Mouse (Mus musculus) brain, adult 2 months (tissue): ENCODE measurements around the gene Pigc.

Experiments
- DNase-seq: peaks from one replicate; pipeline ENCODE4 v3.0.0; 2011; ENCODE audit warnings: low read depth, low spot score

The Pigc gene

DNA sequence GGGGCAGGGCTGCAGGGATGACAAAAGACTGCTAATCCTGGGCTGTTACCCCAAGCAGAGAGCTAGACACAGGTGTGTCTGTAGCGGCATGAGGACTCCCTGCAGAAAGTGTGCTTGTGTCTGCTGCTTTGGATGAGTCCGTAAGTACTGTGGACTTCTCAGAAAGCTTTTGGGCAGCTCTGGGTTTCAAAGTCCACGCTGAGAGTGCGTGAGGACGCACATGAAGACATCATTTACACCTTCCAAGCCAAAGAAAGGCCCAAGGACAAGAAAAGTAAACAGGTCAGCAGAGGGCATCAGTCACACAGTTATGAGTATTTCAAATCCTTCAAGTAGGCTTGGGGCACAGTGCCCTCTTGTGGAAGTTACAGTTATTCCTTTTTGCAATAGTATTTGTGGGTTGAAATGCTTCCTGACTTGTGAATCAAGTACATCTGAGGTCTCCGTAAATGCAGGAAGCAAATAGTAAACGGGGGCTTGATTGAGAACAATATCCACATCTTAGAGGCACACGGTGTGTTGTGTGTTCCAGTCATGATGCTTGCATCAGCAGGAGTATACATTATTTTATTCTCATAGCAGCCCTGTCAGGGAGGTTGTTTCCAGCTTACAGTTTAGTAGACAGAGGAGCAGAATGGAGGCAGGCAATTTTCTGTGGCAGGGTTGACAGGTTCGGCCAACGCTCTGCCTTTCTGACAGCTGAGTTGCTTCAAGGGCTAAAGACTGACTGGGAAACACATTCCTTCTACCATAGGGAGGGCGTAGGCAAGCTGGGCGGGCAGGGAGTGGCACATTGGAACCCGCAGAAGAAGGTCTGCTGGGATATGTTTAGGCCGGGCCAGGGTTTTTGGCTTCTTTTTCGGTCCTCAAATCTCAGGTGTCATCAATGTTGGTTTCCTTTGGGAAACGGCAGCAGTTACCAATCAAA is 7.5 kb downstream of the Pigc start:
- DNase-seq = peak; percentile 91

DNA sequence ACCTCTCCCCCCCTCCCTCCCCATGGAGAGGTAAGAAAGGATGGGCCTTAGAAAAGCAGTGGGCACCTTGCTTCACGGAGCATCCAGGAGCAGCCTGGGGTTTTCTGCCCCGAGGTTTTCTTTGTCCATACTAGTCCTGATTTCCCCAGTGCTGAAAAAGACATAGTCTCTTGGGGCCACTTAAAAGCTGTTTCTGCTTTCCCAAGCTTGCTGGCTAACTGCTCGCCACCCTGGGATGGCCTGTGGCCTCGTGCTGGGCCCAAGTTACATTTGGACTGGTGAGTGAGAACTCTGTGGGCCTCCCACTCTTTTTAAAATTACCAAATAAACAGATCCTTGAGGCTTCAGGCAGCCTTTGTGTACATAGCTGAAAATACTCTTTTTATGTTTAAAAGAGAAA is 8.3 kb downstream of the Pigc start:
- no peak for DNase-seq

GRCm38 (mm10) chr1:161978173-161978700 is 9.3 kb downstream of the Pigc start:
- no peak for DNase-seq

DNA sequence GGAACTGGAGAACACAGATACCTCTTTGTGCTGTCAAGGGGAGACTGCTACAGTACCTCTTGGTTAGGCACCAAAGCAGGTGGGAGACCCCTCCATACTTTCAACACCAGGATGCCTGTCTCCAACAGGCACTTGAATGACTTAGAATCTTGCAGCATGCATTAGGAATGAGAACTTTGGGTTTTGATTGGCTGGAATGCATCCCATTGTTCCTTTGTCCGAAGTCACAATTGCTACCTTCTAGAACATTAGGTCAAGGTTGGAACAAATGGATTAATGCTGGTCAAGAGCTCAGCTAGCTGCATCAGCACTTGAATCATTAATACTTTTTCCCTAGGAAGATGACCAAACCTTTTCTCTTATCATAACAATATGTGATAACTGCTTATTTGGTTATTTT is 10.6 kb downstream of the Pigc start, which contains the start of gene 4930558K02Rik:
4930558K02Rik (minus strand) TSS at position 101 of the 400 bp plus-strand sequence.
- no peak for DNase-seq

- no peak for DNase-seq
These were observed 11.1 kb downstream of the Pigc start for GRCm38 (mm10) chr1:161980046-161980445.

- no peak for DNase-seq
These were observed 11.8 kb downstream of the Pigc start for GRCm38 (mm10) chr1:161980626-161981298.

- no peak for DNase-seq
These were observed 14.5 kb downstream of the Pigc start for GRCm38 (mm10) chr1:161983451-161983850.

DNA sequence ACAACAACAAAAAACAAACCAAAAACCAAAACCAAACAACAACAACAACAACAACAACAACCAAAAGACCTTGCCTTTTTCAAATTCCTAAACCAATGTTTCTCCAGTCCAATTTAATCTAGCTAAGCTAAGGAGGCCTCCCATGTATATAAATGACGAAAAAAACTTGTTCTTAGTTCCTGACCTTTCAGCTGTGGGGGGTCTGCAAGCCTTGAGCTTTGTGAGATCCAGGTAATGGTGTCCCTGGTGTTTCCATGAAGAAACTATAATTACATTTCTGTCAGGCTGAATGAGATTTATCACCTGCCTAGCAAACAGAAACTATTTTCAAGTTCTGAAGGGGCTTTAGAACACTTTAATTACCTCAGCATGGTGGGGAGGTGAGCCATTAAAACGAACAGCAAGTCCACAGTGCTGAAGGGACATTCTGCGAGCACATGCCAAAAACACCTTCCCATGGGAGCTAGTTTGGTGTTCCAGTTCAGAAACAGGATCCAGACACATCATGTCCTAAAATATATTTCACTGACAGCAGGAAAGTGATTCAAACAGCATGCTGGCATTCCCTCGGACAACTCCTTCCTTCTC is 15.1 kb downstream of the Pigc start:
- DNase-seq = no peak

- DNase-seq = no peak
These were observed 21.9 kb downstream of the Pigc start for GRCm38 (mm10) chr1:161990684-161991578.

- no peak for DNase-seq
These were observed 22.9 kb downstream of the Pigc start for GRCm38 (mm10) chr1:161991846-161992245.

GRCm38 (mm10) chr1:161992389-161992788 is 23.4 kb downstream of the Pigc start:
- DNase-seq = no peak

GRCm38 (mm10) chr1:161998781-161999180 is 29.8 kb downstream of the Pigc start:
- no peak for DNase-seq

DNA sequence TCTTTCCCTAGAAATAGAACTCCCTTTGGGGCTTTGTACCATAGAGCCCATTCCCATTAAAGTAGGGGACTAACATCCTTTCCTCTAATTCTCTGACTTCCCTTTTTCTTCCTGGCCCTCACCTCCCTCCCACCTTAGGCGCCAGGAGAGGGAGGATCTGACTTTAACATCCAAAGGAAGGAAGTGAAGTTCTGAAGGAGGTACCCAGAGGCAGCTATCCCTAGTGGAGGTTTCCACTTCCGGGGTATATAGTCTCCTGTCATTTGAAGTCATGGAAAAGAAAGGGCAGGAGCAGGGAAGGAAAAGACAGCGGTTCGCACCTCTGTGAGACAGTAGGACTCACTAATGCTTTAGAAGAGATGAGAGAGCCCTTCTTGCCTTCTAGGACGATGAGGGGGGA is 30.4 kb downstream of the Pigc start:
- no peak for DNase-seq

DNA sequence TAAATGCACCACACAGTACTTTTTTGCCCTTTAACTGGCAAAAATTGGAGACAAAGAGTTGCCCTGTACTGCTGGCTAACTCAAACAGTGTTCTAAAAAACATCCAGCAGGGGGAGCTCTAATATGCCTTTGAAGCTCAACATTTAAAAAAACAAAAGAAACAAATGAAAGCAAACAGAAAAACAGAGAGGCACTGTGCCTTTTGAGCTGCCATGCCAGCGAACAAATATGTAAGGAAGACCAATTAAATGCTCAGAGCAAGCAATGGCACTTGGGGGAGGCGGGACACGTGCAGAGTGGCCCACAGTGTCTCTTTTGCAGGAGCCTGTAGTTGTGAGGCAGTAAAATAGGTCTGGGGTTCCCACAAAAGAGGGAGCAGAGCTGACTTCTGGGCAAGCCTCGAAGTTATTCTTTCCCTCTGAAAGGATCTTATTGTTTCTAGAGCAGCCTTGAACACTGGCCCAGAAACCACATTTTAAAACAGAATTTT is 30.9 kb downstream of the Pigc start:
- peak; percentile 87 for DNase-seq

DNA sequence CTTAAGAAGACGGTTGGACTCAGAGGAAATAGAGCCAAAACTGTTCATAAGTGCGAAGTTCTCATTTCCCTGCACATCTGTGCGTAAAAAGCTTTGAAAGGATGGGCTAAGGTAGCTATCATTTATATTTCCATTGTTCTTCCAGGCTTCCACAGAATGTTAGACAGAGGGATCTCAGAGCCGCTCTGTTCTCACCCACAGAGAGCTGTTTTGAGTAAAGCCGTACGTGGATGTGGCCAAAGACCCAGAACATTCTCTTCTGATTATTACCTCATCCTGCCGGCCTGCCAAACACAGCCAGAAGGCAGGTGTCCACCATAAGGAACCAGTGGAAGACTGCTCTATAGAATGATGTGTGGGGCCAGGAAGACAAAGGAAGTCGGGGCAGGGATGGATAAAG is 32.3 kb downstream of the Pigc start:
- peak; percentile 53 for DNase-seq

- no peak for DNase-seq
These were observed 34.9 kb downstream of the Pigc start for GRCm38 (mm10) chr1:162003729-162004517.

DNA sequence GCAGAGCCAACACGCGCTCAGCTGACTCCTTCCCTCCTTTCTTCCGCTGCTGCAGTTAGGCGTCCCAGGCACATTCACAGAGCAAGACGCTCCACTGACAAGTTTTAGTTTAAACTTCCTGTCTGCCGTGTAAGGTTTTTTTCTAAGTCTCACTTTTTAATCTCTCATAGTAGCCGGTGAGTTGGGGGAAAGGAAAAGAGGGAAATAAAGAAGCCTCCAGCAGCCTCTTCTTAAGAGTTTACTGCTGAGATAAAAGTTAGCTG is 35.5 kb downstream of the Pigc start:
- no peak for DNase-seq

DNA sequence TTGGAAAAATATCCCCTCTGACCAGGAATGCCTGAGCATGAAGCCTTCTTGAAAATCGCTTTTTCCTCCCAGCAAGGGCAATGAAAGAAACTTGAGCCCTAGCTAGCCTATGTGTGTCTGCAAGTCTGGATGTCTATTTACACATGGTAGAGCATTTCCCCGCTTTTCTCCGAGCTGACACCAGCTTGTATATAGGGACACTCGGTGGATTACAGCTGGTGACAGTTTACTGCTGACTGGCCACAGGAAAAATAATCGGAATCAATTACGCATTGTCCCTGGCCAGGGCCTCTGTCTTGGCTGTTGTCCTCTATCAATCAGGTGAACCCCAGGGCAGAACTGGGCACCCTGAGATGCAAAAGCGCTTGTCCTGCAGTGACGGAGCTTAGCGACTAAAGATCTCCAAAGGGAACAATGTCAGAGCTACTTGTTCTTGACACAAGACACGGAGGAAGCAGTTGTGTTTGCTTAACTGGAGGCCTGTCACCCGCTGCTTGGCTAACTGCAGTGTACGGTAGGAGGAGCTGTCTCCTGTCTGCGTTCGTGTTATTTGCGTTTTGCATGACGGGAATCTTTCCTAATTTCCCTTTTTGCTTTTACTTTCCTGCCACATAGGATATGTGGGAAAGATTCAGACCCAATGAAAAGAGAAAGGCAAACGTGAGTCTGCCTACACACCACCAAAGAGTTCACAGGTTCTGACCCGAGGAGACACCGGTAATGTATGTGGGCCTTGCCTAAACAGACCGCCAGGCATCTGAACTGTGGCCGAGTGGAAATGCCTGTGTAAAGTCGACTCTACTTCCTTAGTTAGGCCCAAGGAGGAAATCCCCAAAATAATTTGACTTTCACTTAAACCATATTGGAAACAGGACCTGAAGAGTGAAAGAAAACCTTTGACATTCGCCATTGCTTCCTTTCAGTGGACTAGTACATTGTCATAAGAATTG is 36.1 kb downstream of the Pigc start:
- peak; percentile 26 for DNase-seq

DNA sequence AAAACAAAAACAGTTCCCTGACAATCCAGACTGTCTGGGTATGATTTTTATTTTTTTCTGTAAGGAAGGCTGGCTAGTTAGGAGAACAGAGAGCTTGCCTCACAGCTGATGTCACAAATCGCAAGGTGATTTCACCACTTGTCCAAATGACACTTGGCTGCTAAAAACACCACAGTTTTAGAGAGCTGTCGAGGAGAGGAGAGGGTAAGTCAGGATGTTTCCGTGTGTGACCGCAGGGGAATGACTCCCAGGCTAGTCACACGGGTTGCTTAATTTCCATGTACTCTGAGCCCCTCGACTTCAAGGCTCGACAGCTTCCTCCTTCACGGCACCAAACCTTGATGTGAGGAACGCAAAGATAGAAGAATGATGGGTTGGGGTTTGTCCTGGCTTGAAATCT is 37.1 kb downstream of the Pigc start:
- no peak for DNase-seq
